Mouse (Mus musculus) kidney, postnatal 14 days (tissue): ENCODE data around the gene Ccdc13.
A peak's percentile ranks its signal among the peaks of the same experiment; 100 is the strongest.

Experiments
- DNase-seq: peaks from one replicate; pipeline ENCODE4 v3.0.0; 2022; ENCODE audit warnings: mixed read lengths

Gene Ccdc13

DNA sequence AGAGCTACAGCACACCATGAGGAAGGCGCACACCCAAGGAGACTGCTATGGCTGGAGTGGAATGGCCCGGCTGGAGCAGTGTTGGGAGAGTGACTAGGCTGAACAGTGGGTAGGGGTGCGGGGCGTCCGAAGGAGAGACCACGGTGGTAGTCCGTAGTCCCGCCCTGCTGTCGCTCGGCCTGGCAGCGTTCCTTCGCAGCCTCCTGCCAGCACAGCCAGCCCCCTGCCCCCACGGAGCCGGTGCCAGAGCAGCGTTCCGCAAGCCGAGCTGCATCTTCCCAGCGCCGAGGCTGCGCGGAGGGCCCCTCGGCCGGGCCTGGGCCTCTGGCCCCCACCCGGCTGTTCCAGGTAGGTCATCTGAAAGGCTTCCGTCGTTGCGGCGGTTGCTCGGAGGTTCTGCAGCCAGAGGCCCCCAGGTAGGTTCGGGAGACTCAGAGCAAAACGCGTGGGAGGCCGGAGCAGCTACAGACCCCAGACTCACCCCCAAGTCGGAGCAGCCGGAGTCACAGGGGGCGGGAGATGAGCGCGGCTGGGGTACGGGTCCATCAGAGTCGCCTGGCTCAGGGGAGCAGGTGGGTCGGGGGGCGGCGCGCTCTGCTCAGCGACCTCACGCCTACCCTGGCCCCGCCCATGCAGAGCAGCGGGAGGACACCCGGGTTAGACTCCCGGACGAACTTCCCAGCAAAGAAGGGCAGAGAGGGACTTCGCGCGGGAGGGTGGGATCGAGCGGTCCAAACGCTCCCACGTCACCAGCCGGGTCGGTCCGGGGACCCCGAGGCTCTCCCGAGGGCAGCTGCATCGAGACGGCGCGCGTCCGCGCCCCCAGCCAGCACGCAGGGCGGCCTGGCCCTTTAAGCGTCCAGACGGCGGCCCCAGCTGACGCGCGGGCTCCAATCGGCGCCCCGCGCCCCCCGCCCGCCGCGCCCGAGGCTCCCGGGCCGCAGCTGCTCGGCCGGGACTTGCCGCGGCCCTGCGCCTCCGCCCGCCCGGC is 79.9 kb downstream of the Ccdc13 start, which contains the start of gene Zfp651:
TSS of gene Zfp651 (plus strand) at position 240 of the 991 bp plus-strand sequence.
- DNase-seq, result peak; percentile 83

DNA sequence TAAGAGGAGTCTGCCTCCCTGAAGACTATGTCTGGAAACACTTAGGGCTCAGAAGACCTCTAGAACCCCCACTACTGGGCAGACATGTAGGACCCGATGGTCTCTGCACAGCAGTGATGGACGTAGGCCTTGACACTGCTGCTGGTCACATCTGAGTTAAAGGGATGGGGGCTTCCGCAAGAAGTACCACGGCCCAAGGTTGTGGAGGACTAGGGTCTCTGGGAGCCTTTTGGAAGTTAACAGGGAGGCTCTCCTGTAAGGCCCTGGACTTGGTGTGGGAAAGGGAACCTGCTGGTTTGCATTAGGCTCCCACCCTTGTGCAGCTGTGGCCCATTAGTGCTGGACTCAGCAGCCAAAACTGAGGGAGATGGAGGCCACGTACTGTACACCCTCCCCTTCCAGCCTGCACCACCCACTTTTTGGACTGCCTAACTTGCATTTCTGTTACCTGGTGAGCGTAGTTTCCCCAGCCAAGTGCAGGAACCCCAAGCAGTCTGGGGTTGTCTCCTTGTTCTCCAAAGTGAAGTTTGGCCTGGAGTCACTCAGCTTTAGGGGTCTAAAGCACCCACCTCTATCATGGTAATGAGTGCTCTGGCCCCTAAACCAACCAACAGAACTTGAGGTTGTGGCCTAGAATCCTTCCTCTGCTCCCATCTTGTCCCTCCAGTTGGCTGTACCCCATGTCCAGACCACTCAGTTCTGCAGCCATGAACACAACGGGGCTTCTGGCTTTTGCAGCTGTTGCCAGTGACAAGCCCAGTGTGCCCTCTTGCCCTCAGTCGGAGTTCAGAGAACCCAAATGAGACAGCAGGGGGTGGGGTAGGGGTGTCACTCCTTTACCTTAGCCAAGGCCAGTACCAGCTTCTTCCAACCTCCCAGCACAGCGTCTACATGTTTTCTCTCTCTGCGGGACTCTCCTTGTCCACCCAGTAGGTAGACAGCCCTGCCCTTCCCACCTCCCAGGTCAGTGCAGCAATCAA is 81.1 kb downstream of the Ccdc13 start:
- DNase-seq, result no peak

DNA sequence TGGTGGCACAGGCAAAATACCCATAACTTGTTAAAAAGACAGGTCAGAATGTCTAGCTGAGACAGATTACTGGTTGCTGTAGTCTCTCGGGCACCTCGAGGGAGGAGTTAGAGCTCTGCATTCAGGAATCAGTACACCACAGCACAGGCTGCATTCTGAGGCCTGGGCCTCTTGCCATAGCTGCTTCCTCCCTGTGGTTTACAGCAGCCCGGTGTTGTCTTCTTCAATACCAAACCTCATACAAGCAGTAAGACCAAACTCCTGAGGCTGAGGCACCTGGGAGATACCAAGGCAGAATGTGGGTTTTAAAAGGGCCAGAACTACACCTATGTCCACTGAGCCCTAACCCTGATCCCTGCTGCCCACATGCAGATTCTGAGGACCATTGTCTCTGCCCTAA is 81.8 kb downstream of the Ccdc13 start:
- DNase-seq, result no peak

DNA sequence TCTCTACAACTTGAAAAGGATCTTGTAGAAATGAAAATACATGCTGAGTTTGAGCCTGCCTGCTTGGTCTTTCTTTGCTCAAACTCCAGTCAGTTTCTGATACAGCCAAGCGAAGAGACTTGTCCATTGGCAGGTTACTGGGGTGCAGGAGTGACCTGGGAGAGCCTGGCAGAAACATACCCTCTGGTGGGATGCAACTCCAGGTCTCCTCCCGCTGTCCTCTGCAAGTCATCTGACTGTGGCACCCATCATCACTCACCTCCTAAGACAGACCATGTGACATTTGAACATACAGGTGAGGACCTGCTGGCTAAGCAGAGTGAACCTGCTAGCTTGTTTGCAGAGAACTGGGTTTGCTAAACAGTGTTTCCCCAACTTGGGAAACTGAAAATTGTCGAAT is 82.5 kb downstream of the Ccdc13 start:
- no peak for DNase-seq

DNA sequence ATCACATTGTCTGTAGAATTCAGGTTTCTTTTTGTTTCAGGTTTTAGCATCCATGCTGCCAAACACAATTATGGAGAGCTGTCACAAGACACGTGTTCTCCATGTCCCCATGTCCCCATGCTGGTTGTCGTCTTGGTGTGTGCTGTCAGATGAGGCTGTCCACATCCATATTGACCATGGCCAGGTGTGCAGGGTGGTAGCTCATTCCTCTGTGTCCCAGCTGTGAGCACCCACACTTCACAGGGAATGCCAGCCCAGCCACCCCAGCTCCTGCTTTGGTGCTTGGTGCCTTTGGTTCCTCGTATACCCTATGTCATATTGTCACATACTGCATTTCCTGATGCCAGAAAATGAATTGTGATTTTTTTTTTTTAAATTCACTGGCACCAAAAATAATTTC is 84.6 kb downstream of the Ccdc13 start:
- DNase-seq, result no peak

DNA sequence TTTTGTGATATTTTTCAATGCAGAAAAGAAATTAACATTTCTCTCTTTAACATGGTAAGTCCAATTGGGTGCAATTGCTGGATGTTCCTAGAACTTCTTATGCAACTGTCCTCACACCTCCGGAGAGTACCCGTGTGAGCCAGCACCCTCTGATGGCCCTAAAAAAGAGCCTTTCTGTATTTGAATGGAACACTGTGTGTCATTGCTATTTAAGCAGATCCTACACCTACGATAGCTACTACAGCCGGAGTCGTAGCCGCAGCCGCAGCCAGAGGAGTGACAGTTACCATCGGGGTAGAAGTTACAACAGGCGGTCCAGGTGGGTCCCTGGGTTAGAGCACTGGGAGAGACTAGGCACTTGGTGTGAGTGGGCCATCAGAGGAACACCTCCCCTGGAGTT is 86.5 kb downstream of the Ccdc13 start:
- no peak for DNase-seq
